Mouse (Mus musculus) heart, adult 2 months (tissue): ENCODE results near the gene Ptges3l. TPM values are rescaled to one million over a fixed set of nuclear protein-coding genes. Genes with fewer than 3 reads are reported as not detected.
"Not testable (repeated sequence)": the region's sequence is repeated elsewhere in the genome, so short reads cannot be mapped to it uniquely, and the experiment has no call there.

Experiments used
- DNase-seq, 2 experiments: peaks; one replicate each; pipeline ENCODE4 v3.0.0; 2021
- H3K27ac ChIP-seq: fragments of 200-600 bp; 2 replicates; pipeline ENCODE4 v1.8.1; 2022
- H3K27me3 ChIP-seq: fragments of 200-500 bp; 2 replicates; pipeline ENCODE4 v1.6.1; 2012; ENCODE audit warnings: mild to moderate bottlenecking, low read length, inconsistent platforms, mixed read lengths; ENCODE audit not compliant: control insufficient read depth, insufficient read depth
- H3K36me3 ChIP-seq: fragments of 200-500 bp; 2 replicates; pipeline ENCODE4 v1.6.1; 2012; ENCODE audit warnings: low read length, inconsistent platforms; ENCODE audit not compliant: control insufficient read depth, insufficient read depth
- H3K4me1 ChIP-seq: fragments of 200-500 bp; 2 replicates; pipeline ENCODE4 v1.6.1; 2011; ENCODE audit warnings: low read length; ENCODE audit not compliant: control insufficient read depth, insufficient read depth
- H3K4me3 ChIP-seq: fragments of 200-600 bp; 2 replicates; pipeline ENCODE4 v1.8.1; 2022
- H3K79me2 ChIP-seq: fragments of 200-500 bp; replicated peaks from 2 replicates; pipeline ENCODE4 v1.6.1; 2012; ENCODE audit warnings: mild to moderate bottlenecking, inconsistent platforms, low read length, moderate library complexity, mixed read lengths; ENCODE audit not compliant: control insufficient read depth, insufficient read depth
- H3K9ac ChIP-seq: fragments of 200-500 bp; 2 replicates; pipeline ENCODE4 v1.6.1; 2012; ENCODE audit warnings: low read depth, mild to moderate bottlenecking, control low read depth, inconsistent platforms, low read length, mixed read lengths
- CTCF ChIP-seq: fragments of 200-600 bp; IDR thresholded peaks from 2 replicates; pipeline ENCODE4 v1.8.1; 2022; ENCODE audit warnings: antibody characterized with exemption, mild to moderate bottlenecking, moderate library complexity
- EP300 ChIP-seq: fragments of 200-500 bp; IDR thresholded peaks from 2 replicates; pipeline ENCODE4 v1.6.1; 2011; ENCODE audit warnings: low read depth, low read length, control low read depth; ENCODE audit not compliant: insufficient read depth
- POLR2A ChIP-seq: fragments of 200-500 bp; IDR thresholded peaks from 2 replicates; pipeline ENCODE4 v1.6.1; 2011; ENCODE audit warnings: mild to moderate bottlenecking, low read depth, low read length, control low read depth; ENCODE audit not compliant: insufficient read depth
- WGBS: fragments of 180-500 bp; shearing (Covaris S2); methylation state at CpG from one replicate; pipeline ENCODE4 v1.1.7; 2018; 5-methylcytosine and 5-hydroxymethylcytosine counted together
- intact Hi-C: fragments of 180-260 bp; cut with DNase I; formaldehyde crosslinking; loops from one replicate; pipeline ENCODE4 v1.15.1; 2025
- polyA plus RNA-seq: library from polyadenylated mRNA; depleted of rRNA; stranded (reverse); fragments of >200 nt; gene quantifications from 2 replicates; pipeline ENCODE4 v1.2.3, GENCODE M21; 2012
- total RNA-seq, 2 experiments: library from RNA; stranded (reverse); gene quantifications; 2 replicates each; pipeline ENCODE4 v1.2.3; 2021

Gene Ptges3l
- total and polyA plus RNA-seq, 3 experiments, result 50.6 to 58.3 (median 56.8) TPM

DNA sequence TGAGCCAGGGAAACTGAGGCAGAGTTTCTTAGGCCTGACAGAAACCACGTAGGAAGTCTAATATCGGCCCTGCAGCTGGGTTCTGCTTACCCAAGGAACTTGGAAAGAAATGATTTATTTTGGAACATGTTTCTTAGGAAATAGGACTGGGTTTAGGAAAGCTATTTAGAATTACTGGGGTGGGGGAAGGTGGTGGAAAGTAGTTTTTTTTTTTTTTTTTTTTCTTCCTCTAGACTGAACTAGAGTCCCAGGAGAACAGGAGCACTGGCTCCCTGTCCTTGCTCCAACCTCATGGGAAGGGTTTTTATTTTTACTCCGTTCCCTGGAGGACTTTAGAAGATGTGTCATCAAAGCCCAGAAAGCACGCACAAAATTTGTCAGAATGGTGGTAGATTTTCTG, 44.0 kb upstream of the Ptges3l start:
- no peak overlapping the region; the same call in 1 of the 2 replicates for H3K4me3 ChIP-seq
- TF ChIP-seq EP300 (no peak), CTCF (no peak), POLR2A (no peak)
- intact Hi-C loops, result loop anchor here (5.0 kb wide), 1 partner anchor 83 kb away; the partner anchor contains the start of genes Brca1 and Nbr1
- no peaks in the 10 kb centered on the region for H3K27me3 ChIP-seq
- H3K4me1 ChIP-seq, result peaks cover 3% of the 10 kb centered on the region
- no peak for DNase-seq
- no peaks in the 10 kb centered on the region for H3K79me2 ChIP-seq
- 66% methylated on average over 4 of the region's 4 CpGs for WGBS
- no peaks in the 10 kb centered on the region for H3K36me3 ChIP-seq
- H3K9ac ChIP-seq, result no peak overlapping the region
- H3K27ac ChIP-seq, result peak overlapping the region; percentile 65; the same call in 1 of the 2 replicates

DNA sequence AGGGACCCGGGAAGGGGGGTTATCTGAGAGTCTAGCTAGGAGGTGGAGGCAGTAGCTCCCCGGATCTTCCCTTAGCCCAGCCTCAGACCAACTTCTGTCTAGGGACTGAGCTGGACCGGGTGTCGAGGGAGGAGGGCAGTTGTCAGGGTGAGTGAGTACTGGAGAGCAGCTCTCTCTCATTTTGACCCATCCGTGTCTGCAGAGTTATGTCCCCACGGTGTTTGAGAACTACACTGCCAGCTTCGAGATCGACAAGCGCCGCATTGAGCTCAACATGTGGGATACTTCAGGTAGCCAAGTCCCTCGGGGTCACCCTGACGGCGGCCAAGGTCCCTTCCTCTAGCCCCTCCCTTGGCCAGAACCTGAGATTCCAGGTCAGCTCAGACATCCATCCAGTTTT, 43.6 kb upstream of the Ptges3l start:
- peak in 1 of 2 experiments; percentile 41 for DNase-seq
- H3K9ac ChIP-seq, result peak overlapping the region; percentile 81; the same call in 1 of the 2 replicates
- intact Hi-C loops, result loop anchor here (5.0 kb wide), 1 partner anchor 84 kb away; the partner anchor contains the start of genes Brca1 and Nbr1
- WGBS, result 14% methylated on average over 13 of the region's 13 CpGs
- H3K4me1 ChIP-seq, result peaks cover 3% of the 10 kb centered on the region
- TF ChIP-seq EP300 (no peak), POLR2A (no peak), CTCF (no peak)
- peak overlapping the region; percentile 68 for H3K4me3 ChIP-seq
- peak overlapping the region; percentile 65; the same call in 1 of the 2 replicates for H3K27ac ChIP-seq
- no peaks in the 10 kb centered on the region for H3K36me3 ChIP-seq
- no peaks in the 10 kb centered on the region for H3K79me2 ChIP-seq
- no peaks in the 10 kb centered on the region for H3K27me3 ChIP-seq

DNA sequence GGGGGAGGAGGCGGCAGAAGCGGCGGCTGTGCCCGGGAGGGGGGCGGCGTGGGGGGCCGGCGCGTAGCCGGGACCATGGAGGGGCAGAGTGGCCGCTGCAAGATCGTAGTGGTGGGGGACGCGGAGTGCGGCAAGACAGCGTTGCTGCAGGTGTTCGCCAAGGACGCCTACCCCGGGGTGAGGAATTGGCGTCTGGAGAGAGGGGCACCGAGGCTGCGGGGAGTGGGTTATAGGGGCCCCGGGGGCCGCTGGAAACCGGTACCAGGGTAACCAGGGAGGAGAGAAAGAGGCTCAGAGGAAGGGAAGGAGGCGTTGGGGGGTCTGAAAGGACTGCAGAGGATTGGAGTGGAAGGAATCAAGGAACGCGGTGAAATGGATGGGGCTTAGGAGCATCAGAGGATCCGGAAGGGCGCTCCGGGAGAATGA, 43.1 kb upstream of the Ptges3l start:
- Histone ChIP-seq H3K27me3 (no peaks in the 10 kb centered on the region), H3K36me3 (no peaks in the 10 kb centered on the region), H3K4me3 (peak overlapping the region; percentile 68), H3K27ac (peak overlapping the region; percentile 65), H3K79me2 (no peaks in the 10 kb centered on the region), H3K4me1 (peaks cover 3% of the 10 kb centered on the region), H3K9ac (peak overlapping the region; percentile 81)
- DNase-seq, result no peak
- intact Hi-C loops, result loop anchor here (5.0 kb wide), 1 partner anchor 84 kb away; the partner anchor contains the start of genes Brca1 and Nbr1
- WGBS, result 1% methylated on average over 27 of the region's 31 CpGs
- TF ChIP-seq EP300 (no peak), POLR2A (no peak), CTCF (no peak)

DNA sequence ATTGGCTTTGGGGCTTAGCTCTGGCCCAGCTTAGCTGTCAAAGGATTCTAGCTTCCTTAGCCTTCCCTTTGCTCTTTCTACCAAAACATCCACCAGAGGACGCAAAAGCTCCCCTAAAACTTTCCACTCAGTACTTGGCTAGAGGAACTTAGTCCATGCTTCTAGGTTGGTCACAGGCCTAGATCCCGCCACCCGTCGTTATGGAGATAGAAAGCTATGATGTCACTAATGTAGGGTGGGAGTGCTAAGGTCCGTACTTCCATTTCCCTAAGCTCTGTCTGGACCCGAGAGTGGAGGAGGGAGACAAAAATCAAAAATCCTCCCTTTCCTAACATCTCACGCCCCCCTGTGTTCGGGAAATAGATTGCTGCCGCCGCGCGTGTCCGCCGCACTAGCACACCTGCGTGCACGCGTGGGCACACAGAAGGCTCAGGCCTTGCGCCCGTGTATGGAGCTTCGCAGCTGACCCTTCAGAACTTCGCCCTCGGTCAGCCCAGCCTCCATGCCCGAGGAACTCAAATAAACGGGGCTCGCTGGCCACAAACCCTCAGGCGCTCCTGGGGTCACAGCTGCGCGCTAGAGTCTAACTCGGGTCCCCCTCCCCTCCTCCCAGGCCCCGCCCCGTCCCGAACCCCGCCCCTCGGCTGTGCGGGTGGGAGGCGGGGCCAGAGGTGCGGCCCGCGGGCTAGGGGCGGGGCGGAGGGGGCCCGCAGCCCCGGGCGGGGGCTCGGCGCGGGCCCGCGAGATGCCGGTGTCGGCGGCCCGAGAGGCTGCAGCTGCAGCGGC, 42.5 kb upstream of the Ptges3l start:
- Histone ChIP-seq H3K36me3 (no peaks in the 10 kb centered on the region), H3K4me3 (peak overlapping the region; percentile 68), H3K27me3 (no peaks in the 10 kb centered on the region), H3K79me2 (no peaks in the 10 kb centered on the region), H3K27ac (peak overlapping the region; percentile 65), H3K9ac (peak overlapping the region; percentile 81), H3K4me1 (peaks cover 3% of the 10 kb centered on the region)
- TF ChIP-seq CTCF (peak; percentile 76), POLR2A (no peak), EP300 (no peak)
- intact Hi-C loops, result loop anchor here (5.0 kb wide), 1 partner anchor 85 kb away; the partner anchor contains the start of genes Brca1 and Nbr1
- DNase-seq, result peak; percentile 81 to 84
- WGBS, result 1% methylated on average over 54 of the region's 54 CpGs

DNA sequence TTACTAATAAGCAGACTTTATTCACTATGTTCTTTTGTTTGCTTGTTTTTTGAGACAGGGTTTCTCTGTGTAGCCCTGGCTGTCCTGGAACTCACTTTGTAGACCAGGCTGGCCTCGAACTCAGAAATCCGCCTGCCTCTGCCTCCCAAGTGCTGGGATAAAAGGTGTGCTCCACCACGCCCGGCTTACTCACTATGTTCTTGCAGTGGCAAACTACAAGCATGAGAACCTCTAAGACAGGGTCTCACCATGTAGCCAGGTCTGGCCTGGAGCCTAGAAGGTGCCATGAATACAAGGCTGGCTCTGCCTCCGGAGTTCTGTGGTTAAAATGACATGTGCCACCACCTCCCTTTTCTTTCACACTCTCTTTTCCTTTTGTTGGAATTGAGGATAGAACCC, 41.4 kb upstream of the Ptges3l start:
- H3K4me1 ChIP-seq, DNase-seq, H3K27me3 ChIP-seq, H3K36me3 ChIP-seq, H3K9ac ChIP-seq, H3K79me2 ChIP-seq: not testable (repeated sequence)
- Histone ChIP-seq H3K4me3 (peak overlapping the region; percentile 82), H3K27ac (peak overlapping the region; percentile 88)
- WGBS, result 48% methylated on average over 5 of the region's 5 CpGs
- intact Hi-C loops, result loop anchor here (5.0 kb wide), 1 partner anchor 86 kb away; the partner anchor contains the start of genes Brca1 and Nbr1
